Mouse (Mus musculus): ENCODE results near the gene Iqsec1. TPM values are rescaled to one million over a fixed set of nuclear protein-coding genes. Genes with fewer than 3 reads are reported as not detected.

The Iqsec1 gene
- polyA plus RNA-seq, 1 experiment from 2014 or later: 8.7 TPM

DNA sequence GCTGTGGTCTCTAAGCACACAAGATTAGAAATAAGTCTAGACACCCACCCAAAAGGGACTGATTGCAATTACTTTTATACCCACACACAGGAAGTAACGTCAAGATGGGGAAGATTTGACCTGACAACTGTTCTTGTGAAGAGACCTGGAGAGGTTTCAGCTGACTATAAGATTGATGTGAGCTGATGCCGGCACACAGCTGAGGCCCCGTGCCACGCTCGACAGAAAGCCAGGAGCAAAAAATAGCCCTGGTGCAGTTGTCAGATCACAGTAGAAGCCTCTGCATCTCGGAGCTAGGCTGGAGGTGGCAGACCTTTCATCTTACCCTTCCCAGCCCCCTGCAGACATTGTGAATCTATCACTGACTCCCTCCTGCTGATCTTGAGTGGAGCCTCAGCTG lies 289.6 kb downstream of the Iqsec1 start:
- Histone ChIP-seq H3K27ac (no peak overlapping the region), H3K4me1 (replicated peaks) (peaks cover 17% of the 10 kb centered on the region), H3K36me3 (peaks cover 5% of the 10 kb centered on the region), H3K9ac (no peak overlapping the region), H3K4me3 (replicated peaks) (no peak overlapping the region), H3K4me2 (replicated peaks) (no peak overlapping the region), H3K27me3 (replicated peaks) (no peaks in the 10 kb centered on the region), H3K9me3 (no peaks in the 10 kb centered on the region)
- no peak for ATAC-seq
- 53% methylated on average over 6 of the region's 6 CpGs for WGBS

DNA sequence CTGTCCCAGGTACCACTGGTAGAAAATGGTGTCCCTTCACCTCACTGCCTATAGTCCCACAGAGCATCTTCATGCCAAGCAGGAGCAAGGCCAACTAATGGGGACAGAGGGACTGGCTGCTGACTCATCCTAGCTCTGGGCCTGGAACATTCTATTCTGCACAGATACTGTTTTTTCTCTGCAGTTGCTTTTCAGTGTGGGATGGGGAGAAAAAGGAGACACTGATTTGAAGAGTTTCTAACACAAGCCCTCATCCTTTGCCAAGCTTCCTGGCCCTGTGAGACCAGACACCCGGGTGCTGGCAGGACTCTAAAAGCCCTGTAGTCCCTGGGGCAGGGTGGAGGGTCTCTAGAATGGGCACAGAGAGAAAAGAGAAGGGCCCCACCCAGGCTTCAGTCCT lies 292.7 kb downstream of the Iqsec1 start:
- H3K9me3 ChIP-seq: no peaks in the 10 kb centered on the region
- no peak overlapping the region for H3K4me2 ChIP-seq (replicated peaks)
- peaks cover 5% of the 10 kb centered on the region; the same call in 1 of the 2 replicates for H3K4me1 ChIP-seq (replicated peaks)
- 80% methylated on average over 1 of the region's 1 CpGs for WGBS
- peaks cover 12% of the 10 kb centered on the region for H3K36me3 ChIP-seq
- no peak overlapping the region for H3K4me3 ChIP-seq (replicated peaks)
- no peak for ATAC-seq
- no peaks in the 10 kb centered on the region for H3K27me3 ChIP-seq (replicated peaks)
- H3K9ac ChIP-seq: no peak overlapping the region
- H3K27ac ChIP-seq: no peak overlapping the region

DNA sequence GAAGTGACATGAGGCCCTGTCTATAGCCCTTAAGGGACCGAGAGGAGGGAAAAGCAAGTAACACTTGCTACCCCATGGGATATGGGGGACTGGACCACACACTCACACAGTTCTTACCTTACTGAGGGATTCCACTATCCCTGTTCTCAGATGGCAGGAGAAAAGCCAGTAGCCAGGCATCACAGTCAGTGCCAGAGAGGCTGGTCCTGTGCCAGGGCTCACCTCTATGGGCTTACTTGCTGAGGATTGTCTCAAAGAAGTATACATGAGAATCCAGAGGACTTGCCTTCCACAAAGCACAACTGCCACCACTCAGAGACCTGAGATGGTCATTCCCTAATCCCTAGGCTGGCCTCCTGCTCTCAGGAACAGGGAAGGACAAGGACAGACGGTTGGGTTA lies 296.1 kb downstream of the Iqsec1 start:
- Histone ChIP-seq H3K9me3 (no peaks in the 10 kb centered on the region), H3K4me3 (replicated peaks) (no peak overlapping the region), H3K27ac (no peak overlapping the region), H3K36me3 (peaks cover 31% of the 10 kb centered on the region), H3K4me2 (replicated peaks) (no peak overlapping the region), H3K9ac (no peak overlapping the region), H3K27me3 (replicated peaks) (no peaks in the 10 kb centered on the region), H3K4me1 (replicated peaks) (no peaks in the 10 kb centered on the region)
- ATAC-seq: no peak
- 76% methylated on average over 2 of the region's 2 CpGs for WGBS

DNA sequence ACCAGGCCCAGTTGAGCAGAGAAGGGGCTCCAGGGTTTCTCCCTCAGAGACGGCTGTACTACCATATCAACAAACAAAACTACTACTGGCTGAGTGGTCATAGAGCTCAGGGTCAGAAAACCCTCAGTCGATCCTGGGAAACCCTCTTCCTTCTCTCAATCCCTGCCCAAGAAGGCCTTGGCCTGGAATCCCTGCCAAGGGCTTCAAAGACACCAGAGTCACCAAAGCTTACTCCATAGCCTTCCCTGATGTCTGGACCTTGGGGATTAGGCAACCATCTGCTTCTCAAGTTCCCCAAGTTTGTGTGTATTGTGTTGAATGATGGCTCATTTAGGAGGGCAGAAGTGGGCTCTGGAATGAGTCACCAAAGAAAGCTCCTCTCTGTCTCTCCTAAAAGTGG lies 296.6 kb downstream of the Iqsec1 start:
- Histone ChIP-seq H3K27me3 (replicated peaks) (no peaks in the 10 kb centered on the region), H3K4me3 (replicated peaks) (no peak overlapping the region), H3K9me3 (no peaks in the 10 kb centered on the region), H3K36me3 (peaks cover 31% of the 10 kb centered on the region), H3K4me1 (replicated peaks) (no peaks in the 10 kb centered on the region), H3K4me2 (replicated peaks) (no peak overlapping the region), H3K27ac (no peak overlapping the region), H3K9ac (no peak overlapping the region)
- 71% methylated on average over 2 of the region's 2 CpGs for WGBS
- ATAC-seq: no peak

DNA sequence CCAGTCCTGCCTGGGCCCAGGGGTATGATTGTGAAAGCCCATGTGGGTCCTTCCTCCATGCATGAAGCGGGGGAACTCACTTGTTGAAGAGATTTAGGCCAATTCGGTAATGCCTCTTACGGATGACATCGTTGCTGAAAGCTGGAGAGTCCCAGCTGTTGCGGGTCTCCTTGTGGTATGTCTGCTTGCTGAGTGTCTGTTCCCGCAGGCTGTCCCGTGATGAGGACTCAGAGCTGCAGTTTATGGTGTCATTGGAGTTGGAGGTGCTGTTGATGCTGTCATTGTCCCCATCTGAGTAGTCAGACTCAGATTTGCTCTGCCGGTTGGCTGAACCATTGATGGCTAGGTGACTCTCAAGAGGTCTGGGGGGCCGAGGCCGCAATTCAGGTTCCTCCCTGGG lies 299.0 kb downstream of the Iqsec1 start:
- no peak overlapping the region for H3K4me2 ChIP-seq (replicated peaks)
- no peak overlapping the region for H3K4me3 ChIP-seq (replicated peaks)
- 0 out of 2 replicates have a peak, but pooled peaks cover under 1% of the 10 kb centered on the region for H3K4me1 ChIP-seq (replicated peaks)
- 78% methylated on average over 10 of the region's 10 CpGs for WGBS
- no peak for ATAC-seq
- H3K9me3 ChIP-seq: no peaks in the 10 kb centered on the region
- no peak overlapping the region for H3K27ac ChIP-seq
- peaks cover 29% of the 10 kb centered on the region for H3K36me3 ChIP-seq
- H3K27me3 ChIP-seq (replicated peaks): no peaks in the 10 kb centered on the region
- no peak overlapping the region for H3K9ac ChIP-seq

DNA sequence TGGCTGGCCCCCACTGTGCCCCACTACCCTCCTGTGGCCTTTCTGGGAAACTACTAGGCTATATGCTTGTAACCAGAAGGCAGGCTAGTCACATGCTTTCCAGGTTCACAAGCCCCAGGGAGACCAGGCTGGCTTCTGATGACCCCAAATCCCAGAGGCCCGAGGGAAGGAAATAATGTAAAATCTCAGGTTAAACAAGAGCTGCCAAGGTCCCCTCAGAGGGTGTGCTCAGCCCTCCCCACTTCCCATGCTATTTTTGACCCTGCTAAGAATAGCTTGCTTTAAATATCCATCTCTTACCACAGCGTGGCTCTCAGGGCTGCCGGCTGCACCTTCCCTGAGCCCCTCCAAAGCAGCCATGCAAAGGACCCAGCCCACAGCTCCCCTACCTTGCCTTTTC lies 299.7 kb downstream of the Iqsec1 start:
- H3K4me1 ChIP-seq (replicated peaks): 0 out of 2 replicates have a peak, but pooled peaks cover 5% of the 10 kb centered on the region
- no peak overlapping the region for H3K9ac ChIP-seq
- 65% methylated on average over 3 of the region's 3 CpGs for WGBS
- peaks cover 26% of the 10 kb centered on the region for H3K36me3 ChIP-seq
- ATAC-seq: no peak
- no peak overlapping the region for H3K27ac ChIP-seq
- no peaks in the 10 kb centered on the region for H3K27me3 ChIP-seq (replicated peaks)
- no peak overlapping the region for H3K4me2 ChIP-seq (replicated peaks)
- no peak overlapping the region for H3K4me3 ChIP-seq (replicated peaks)
- H3K9me3 ChIP-seq: no peaks in the 10 kb centered on the region

DNA sequence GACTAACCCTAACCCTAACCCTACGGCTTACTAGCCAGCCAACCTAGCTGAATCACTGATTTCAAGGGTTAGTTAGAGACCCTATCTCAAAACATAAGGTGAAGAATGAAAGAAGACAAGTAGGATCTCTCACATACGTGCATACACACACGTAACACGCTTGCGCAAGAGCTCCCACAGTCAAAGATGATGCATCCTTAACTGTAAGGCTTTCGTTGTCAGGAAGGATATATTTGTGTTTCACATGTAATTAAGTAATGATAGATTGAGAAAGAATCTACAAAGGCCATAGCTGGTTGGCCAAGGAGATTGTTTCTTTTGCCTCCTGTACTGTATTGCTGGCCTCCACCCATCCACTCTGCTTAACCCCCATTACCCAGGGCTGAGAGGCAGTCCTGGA lies 300.5 kb downstream of the Iqsec1 start:
- Histone ChIP-seq H3K4me2 (replicated peaks) (no peak overlapping the region), H3K27ac (no peak overlapping the region), H3K4me1 (replicated peaks) (peaks cover 7% of the 10 kb centered on the region; the same call in 1 of the 2 replicates), H3K36me3 (peaks cover 19% of the 10 kb centered on the region), H3K9me3 (no peaks in the 10 kb centered on the region), H3K9ac (no peak overlapping the region), H3K27me3 (replicated peaks) (no peaks in the 10 kb centered on the region), H3K4me3 (replicated peaks) (no peak overlapping the region)
- no peak for ATAC-seq
- WGBS: 97% methylated on average over 6 of the region's 6 CpGs

DNA sequence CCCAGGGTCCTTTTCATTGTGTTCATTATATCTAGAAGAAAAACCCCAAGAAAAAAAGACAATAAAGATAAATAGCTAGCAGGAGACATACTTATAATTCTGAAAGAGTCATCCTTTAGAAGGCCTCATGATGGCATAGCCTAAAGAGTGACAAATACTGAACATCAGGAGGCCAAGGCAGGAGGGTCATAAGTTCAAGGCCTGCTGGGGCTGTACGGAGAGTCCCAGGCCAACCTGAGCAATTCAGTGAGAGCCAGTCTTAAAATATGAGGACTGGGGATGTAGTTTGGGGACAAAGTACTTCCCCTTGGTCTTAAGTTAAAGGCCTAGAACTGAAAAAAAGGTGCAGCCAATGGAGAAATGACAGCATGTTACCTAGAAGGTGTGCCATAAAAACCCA lies 301.7 kb downstream of the Iqsec1 start:
- Histone ChIP-seq H3K4me2 (replicated peaks) (no peak overlapping the region), H3K9me3 (no peaks in the 10 kb centered on the region), H3K27me3 (replicated peaks) (no peaks in the 10 kb centered on the region), H3K36me3 (peaks cover 19% of the 10 kb centered on the region), H3K4me3 (replicated peaks) (no peak overlapping the region), H3K4me1 (replicated peaks) (peaks cover 7% of the 10 kb centered on the region; the same call in 1 of the 2 replicates), H3K9ac (no peak overlapping the region), H3K27ac (no peak overlapping the region)
- ATAC-seq: no peak
- 78% methylated on average over 1 of the region's 1 CpGs for WGBS

DNA sequence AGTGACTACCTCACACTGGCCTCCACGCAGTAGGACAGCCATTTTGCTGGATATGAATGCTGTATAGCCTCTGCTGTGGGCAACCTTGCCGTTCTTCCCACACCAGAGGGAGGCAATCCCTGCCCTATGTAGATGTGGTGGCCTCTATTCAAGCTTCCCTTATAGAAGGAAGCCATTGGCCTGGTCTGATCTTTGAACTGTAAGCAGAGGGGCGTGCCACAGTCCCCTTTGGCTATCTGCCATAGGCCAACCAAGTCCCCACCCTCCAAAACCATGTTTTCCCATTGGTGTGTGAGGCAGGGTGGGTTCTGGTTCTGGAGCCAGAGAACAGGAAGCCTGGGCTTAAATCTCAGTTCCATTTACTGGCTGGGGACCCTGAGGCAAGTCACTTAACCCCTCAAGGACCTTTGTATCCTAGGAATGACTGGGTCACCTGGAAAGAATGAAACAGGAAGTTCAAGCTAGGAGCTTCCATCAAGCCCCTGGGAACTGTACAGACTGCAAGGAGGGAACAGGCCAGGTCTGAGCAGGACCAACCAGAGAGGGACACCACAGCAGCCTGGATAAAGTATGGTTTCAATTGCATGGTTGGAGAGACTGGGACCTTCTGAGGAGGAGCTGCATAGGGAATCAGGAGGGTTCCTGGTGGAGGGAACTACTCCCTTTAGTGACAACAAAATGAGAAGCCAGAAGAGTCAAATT lies 304.5 kb downstream of the Iqsec1 start:
- H3K36me3 ChIP-seq: peaks cover 19% of the 10 kb centered on the region
- H3K4me3 ChIP-seq (replicated peaks): no peak overlapping the region
- 81% methylated on average over 3 of the region's 3 CpGs for WGBS
- no peak overlapping the region for H3K9ac ChIP-seq
- H3K4me2 ChIP-seq (replicated peaks): no peak overlapping the region
- no peaks in the 10 kb centered on the region for H3K27me3 ChIP-seq (replicated peaks)
- peaks cover 7% of the 10 kb centered on the region; the same call in 1 of the 2 replicates for H3K4me1 ChIP-seq (replicated peaks)
- peak; percentile 88 for ATAC-seq
- H3K27ac ChIP-seq: no peak overlapping the region
- H3K9me3 ChIP-seq: no peaks in the 10 kb centered on the region

DNA sequence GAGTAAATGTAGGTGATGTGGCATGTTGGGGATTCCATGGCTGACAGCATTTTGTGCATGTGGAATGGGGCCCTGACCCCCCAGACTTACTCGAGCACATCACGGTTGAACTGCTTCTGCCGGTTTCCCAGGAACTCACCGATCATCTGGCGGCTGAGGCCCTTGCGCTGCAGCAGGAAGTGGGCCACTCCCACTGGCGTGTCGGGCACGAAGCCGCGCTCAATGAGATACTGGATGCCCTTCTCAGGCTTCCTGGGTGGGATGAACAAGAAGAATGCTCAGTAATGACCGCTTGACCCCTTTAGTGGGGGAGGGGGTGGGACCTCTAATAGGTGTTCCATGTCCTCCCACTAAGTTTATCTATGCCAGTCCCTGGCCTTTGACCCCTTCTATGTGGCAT lies 308.1 kb downstream of the Iqsec1 start:
- no peak overlapping the region for H3K27ac ChIP-seq
- H3K4me2 ChIP-seq (replicated peaks): no peak overlapping the region
- no peak for ATAC-seq
- no peak overlapping the region for H3K9ac ChIP-seq
- H3K36me3 ChIP-seq: peaks cover 40% of the 10 kb centered on the region
- no peaks in the 10 kb centered on the region for H3K27me3 ChIP-seq (replicated peaks)
- 87% methylated on average over 12 of the region's 12 CpGs for WGBS
- peaks cover 7% of the 10 kb centered on the region; the same call in 1 of the 2 replicates for H3K4me1 ChIP-seq (replicated peaks)
- H3K9me3 ChIP-seq: no peaks in the 10 kb centered on the region
- H3K4me3 ChIP-seq (replicated peaks): no peak overlapping the region

DNA sequence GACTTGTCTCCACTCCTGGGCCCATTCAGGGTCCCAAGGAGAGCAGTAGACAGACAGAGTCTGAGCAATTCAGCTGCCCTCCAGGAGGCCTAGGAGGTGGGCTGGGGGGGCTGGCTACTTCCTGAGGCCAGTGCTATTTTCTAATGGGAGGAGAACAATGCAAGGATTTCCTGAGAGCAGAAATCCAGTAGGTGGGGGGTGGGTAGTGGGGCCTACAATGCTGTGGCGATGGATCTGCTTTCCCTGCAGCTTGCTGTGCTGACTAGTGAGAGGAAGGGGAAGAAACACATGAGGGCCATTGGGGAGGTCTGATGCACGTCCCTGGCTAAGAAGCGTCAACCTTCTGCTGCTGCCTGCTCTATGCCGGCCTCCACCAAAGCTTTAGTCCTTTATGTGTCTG lies 309.7 kb downstream of the Iqsec1 start:
- peaks cover 50% of the 10 kb centered on the region for H3K36me3 ChIP-seq
- H3K4me3 ChIP-seq (replicated peaks): no peak overlapping the region
- H3K27me3 ChIP-seq (replicated peaks): no peaks in the 10 kb centered on the region
- H3K9ac ChIP-seq: no peak overlapping the region
- peaks cover 3% of the 10 kb centered on the region; the same call in 1 of the 2 replicates for H3K4me1 ChIP-seq (replicated peaks)
- 83% methylated on average over 4 of the region's 4 CpGs for WGBS
- no peak overlapping the region for H3K4me2 ChIP-seq (replicated peaks)
- H3K9me3 ChIP-seq: no peaks in the 10 kb centered on the region
- no peak for ATAC-seq
- H3K27ac ChIP-seq: no peak overlapping the region

DNA sequence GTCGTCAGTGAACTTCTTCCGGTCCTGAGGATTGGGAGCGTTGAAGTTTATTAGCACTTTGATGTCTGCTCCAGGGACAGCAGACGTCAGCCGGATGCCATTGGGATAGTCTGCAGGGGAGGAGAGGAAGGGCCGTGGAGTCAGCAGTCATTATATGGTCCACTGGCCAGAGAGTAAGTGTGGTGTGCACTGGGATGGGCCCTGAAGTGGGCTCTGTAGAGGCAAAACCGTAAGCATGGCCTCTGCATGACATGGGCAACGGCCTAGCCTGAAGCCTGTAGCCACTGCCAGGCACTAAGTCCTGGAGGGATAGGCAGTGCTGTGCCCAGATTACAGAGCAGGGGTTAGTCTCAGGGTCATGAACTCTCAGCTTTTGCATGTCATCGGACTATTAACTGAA lies 319.8 kb downstream of the Iqsec1 start:
- no peak overlapping the region for H3K27ac ChIP-seq
- no peaks in the 10 kb centered on the region for H3K4me1 ChIP-seq (replicated peaks)
- ATAC-seq: no peak
- H3K9me3 ChIP-seq: no peaks in the 10 kb centered on the region
- H3K4me3 ChIP-seq (replicated peaks): no peak overlapping the region
- H3K36me3 ChIP-seq: peaks cover 68% of the 10 kb centered on the region
- no peak overlapping the region for H3K9ac ChIP-seq
- H3K27me3 ChIP-seq (replicated peaks): no peaks in the 10 kb centered on the region
- no peak overlapping the region for H3K4me2 ChIP-seq (replicated peaks)
- WGBS: 82% methylated on average over 9 of the region's 9 CpGs

DNA sequence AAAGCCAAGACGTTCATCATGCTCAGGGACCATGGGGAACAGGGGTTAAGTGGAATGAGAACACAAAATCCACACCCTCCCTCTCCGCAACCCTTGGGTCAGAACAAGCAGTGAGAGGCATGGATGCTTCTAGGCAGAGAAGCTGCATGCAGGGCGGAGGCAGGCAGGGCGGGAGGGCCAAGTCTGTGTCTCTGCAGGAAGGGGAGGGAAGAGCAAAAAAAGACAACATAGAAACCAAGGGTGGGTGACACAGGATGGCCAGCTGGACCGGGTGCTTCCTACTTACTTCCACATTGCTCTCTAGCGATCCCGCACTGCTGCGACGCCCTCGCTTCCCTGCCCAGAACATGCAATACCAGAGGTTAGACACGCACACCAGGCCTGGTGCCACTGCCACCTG lies 324.7 kb downstream of the Iqsec1 start:
- Histone ChIP-seq H3K36me3 (peaks cover 30% of the 10 kb centered on the region), H3K4me1 (replicated peaks) (no peaks in the 10 kb centered on the region), H3K9ac (no peak overlapping the region), H3K4me2 (replicated peaks) (no peak overlapping the region), H3K27me3 (replicated peaks) (no peaks in the 10 kb centered on the region), H3K4me3 (replicated peaks) (no peak overlapping the region), H3K9me3 (no peaks in the 10 kb centered on the region), H3K27ac (no peak overlapping the region)
- ATAC-seq: no peak
- WGBS: 82% methylated on average over 11 of the region's 11 CpGs
